Mouse (Mus musculus): Measurements from ENCODE around the gene Plcxd1.
"Not testable (repeated sequence)": the region's sequence is repeated elsewhere in the genome, so short reads cannot be mapped to it uniquely, and the experiment has no call there.

The Plcxd1 gene

DNA sequence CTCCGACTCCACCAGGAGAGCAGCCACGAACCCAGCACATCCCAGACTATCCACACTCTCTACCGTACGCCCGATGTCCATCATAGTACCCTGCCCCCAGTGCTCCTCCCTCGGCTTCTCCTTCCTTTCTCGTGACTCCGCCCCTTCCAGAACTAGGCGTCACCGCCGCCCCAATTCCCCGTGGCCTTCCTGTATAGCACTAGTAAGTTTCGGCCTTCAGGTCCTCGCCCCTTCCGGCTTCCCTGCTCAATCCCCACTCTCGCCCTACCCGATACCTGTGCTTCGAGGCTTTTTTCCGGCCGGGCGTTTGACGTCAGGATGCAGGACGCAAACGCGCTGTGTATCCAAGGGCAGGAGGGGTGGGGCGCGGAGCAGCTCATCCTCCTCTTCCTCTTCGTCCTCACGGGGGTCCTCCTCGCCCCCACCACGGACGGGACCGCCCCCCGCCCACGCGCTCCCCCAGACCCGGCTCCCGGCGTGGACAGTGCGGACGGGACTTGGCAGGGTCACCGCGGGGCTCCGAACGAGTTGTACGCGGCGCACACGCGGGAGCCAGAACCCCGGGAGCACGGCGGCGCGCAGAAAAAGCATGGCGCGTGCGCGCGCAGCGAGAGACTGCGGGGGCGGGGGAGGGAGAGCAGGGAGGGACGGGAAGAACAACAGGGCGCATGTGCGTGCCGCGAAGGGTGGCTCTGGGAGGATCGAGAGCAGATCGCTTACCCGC is 8.0 kb downstream of the Plcxd1 start, which contains the start of gene Gtpbp6:
Gene Gtpbp6, minus strand, starts transcription at position 617 of the 724 bp plus-strand sequence.
- peak; percentile 97 for DNase-seq

DNA sequence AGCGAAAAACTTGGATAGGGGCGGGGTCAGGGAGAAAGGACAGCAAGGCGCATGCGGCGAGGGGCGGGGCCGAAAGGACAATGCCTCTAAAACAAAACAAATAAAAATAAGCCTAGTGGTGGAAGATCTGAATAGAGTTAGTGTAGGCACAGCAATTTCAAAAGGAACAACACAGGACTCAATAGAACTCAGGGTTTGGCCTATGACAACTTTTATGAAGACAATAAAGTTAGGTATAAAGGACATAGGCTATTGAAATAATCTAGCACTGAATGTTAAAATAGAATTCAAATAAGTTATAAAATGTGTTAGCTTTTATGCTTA is 8.5 kb downstream of the Plcxd1 start:
- no peak for DNase-seq

DNA sequence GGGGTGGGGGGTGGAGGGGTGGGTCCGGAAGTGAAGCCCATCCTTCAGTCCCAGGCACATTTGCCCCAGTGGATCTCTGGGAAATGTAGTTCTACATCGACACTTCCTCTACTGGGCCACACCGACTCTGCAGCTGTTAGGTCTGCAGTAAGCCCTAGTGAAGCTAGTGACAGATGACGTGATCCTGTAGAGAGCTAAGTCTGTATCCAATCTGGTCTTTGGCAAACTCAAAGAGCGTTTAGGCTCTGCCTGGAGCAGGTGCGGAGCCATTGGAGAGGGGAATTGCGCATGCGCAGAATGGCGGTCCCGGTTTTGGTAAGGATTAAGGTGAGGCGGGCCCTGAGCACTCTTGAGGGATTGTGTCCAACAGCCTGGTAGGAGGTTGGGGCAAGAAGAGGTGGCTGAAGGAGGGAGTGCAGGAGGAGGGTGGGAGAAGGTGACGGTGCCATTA is 10.2 kb downstream of the Plcxd1 start, which contains the start of gene Zfp605:
Gene Zfp605, plus strand, starts transcription at position 102 of the 451 bp plus-strand sequence.
- peak; percentile 95 for DNase-seq

DNA sequence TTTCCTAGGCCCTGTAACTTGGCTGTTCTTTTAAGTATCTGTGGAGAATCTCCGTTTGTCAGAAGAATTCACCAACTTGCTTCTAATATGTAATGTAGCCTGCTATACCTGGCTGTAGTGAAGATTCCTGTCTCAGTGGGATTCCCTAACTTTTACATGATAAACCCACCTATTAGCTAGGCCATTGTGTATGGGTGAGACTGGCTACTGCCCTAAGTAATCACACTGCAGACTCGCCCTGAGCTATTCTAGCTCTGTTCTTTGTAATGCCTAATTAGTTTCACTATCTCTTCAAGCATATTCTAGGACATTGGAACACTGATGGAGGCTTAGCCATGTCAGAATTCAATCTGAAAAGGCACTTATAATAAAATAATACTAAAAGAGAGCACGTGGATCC is 22.6 kb downstream of the Plcxd1 start:
- DNase-seq: not testable (repeated sequence)

DNA sequence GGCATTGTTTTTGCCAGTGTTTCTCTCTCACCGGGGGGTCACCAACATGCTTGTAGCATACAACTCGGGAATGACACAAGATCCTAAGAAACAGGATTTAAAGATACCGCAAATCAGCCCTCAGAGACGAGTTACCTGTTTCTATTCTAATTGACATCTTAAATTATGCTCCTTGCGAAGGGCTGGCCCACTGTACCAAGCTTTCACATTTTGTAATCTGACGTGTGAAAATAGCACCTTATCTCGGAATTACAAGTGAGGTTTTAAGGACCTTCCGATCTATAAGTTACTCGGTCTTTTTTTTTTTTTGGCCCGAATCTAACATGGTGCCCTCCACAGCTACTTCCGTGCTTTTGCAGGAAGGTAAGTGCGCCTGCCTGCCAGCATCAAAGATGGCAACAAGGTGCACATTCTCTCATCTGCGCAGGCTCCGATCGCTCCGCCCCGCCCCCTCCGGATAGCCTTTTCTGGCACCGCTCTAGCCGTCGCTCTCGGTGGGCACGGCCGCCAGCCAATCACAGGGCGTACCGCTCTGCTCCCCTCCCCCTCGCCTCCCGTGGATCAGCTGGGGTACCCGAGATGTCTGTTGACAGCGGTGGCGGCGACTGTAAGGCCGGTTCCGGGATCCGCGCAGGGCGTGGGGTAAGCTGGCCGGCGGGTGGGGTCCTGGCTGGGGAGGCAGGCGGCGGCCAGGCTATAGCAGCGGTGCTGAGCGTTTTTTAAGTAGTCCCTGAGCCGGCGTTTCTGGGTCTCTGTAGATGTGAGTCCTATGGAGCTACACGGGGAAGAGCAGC is 35.7 kb downstream of the Plcxd1 start, which contains the start of gene Chfr:
Gene Chfr, plus strand, starts transcription at position 550 of the 794 bp plus-strand sequence.
- peak; percentile 99 for DNase-seq

DNA sequence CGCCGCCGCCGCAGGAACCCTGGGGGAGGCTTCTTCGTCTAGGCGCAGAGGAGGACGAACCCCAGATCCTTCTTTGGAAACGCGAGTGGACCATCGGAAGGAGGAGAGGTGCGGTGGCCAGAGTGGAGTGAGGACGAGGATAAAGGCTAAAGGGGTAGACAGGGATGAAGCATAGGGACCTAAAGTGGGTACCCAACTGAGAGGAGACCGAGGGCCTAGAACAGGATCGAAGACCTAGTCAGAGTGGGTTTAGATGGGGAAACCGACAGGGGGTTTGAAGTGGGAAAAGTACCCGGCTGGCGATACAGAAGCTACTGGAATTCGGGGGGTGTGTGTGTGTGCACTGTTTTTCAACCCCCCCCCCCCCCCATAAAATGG is 36.3 kb downstream of the Plcxd1 start:
- no peak for DNase-seq

DNA sequence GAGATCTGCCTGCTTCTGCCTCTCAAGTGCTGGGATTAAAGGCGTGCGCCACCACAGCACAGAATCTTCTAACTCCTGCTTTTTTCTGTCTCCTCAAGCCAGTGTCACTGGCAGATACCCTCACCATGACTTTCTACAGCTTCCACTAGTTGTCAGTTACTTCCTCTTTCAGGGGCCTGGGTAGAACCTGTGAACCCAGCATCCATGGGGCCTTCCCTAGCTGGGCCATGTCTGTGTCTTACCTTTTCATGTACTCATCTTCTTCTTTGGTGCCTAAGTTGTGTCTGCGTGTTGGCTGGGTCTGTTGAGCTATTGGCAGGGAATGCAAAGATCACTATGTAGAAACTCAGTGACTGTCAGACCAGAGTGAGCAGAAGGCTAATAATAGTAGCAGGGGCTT is 38.0 kb downstream of the Plcxd1 start:
- DNase-seq: no peak

DNA sequence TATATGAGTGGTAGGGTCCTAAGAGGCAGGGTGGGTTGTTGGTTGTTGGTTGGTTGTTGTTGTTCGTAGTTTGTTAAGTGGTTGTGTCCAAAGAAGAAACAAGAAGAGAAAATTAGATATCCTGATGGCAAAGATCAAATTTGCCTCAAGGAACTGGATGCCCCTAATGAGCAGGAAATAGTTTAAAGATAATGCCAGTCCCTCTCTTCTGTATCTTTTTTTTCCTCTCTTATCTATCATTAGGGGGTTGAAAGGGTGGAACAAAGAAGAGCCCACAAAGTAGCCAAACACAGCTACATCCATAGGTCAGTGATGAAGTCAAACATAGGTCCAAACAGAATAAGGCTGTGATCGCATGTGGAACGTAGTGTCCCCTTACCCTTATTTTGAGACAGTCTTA is 39.6 kb downstream of the Plcxd1 start:
- DNase-seq: no peak

DNA sequence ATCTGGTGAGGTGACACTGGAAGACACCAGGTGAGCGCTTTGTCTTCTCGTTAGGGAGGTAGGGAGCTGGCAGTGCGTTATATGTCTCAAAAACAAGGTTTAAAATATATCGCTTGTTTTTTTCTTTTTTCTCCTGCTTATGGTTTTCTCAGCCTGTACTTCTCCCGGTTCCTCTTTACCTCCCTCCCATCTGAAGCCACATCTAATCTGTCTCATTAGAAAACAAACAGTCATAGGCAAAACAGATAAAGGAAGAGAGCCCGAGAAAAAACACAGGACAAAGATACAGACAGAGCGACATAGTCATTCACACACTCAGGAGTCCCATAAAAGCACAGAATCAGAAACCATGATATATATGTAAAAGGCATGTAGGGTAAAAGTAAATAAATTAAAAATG is 40.7 kb downstream of the Plcxd1 start:
- no peak for DNase-seq

DNA sequence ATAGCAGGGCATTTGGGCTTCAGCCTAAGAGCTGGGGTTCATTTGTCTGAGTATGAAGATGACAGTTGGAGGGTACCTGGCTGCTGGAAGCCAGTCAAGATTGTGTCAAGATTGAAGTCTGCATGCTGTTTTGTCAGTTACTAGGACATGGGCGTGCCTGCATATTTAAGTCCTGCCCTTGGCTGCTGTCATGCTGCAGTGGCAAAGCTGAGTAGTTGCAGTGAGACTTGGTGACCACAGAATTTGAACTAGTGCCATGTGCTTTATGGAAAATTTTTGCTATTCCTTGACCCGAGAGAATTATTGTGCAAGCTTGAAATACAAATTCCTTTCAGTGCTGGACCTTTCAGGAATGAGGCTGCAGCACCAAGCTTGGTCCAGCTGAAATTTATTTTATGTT is 42.5 kb downstream of the Plcxd1 start:
- no peak for DNase-seq

DNA sequence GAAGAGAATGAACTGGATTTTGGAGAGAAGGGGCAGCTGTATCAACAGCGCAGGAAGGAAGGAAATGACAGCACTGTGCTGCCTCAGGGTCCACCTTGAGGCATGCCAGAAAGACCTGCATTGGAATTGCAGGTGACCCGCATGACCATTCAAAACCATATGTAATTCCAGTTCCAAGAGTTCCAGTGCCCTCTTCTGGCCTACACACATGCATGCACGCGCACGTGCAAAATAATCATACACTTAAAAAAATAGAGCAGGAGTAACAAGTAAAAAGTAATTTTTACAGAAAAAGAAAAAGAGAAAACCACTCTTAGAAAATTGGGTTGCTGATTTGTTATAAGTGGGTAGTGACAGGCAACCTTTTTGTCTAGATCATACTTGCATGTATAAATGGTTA is 43.2 kb downstream of the Plcxd1 start:
- no peak for DNase-seq
